Mouse (Mus musculus) activated CD4-positive, CD25-positive, alpha-beta regulatory T cell, adult 9 weeks (primary cell): ENCODE data around the gene Myo1b. TPM values are rescaled to one million over a fixed set of nuclear protein-coding genes. Genes with fewer than 3 reads are reported as not detected.

Experiments
- polyA plus RNA-seq: library from polyadenylated mRNA; unstranded; fragments of 100-300 nt; shearing (Covaris generic); gene quantifications from one replicate; pipeline ENCODE4 v1.2.1, GENCODE M21; 2017

Gene Myo1b
- 0.65 TPM for polyA plus RNA-seq

DNA sequence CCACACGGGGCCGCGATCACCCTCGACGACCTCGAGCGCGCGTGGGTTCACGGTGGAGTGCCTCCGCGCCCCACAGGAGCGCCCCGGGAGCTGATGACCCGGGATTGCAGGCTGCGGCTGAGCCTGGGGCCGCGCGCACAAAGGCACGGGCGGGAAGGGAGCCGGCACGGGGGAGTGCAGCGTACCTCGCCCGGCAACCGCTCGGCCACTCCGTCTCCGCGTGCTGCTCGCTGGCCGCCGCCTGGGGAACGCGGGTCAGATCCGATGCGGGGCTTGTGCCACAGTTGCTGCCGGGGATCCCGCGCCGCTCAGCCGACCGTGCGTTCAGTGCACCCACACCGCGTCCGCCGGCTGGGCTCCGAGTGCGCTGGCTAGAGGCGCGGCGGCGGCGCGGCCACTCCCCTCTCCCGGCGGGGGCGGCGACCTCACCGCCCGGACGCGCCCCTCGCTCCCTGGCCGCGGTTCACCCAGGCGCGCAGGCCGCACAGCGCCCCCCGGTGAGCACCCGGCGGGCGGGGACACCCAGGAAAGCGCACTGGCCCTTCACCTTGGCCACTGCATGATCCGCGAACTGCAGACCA is at the start of gene Myo1b:
Gene Myo1b (minus strand): TSS at position 496 of the 581 bp plus-strand sequence.

Other genes with a start within 250 kb of the Myo1b start
- 216 TPM for gene Stat4, start 71.1 kb upstream of the Myo1b start, polyA plus RNA-seq
- 1,374 TPM for gene Stat1, start 203.4 kb upstream of the Myo1b start, polyA plus RNA-seq